Mouse (Mus musculus) kidney, adult 11 months (tissue): Measurements from ENCODE around the gene Lnpep.

Source experiments
- DNase-seq: peaks from one replicate; pipeline ENCODE4 v3.0.0; 2022

Gene Lnpep

DNA sequence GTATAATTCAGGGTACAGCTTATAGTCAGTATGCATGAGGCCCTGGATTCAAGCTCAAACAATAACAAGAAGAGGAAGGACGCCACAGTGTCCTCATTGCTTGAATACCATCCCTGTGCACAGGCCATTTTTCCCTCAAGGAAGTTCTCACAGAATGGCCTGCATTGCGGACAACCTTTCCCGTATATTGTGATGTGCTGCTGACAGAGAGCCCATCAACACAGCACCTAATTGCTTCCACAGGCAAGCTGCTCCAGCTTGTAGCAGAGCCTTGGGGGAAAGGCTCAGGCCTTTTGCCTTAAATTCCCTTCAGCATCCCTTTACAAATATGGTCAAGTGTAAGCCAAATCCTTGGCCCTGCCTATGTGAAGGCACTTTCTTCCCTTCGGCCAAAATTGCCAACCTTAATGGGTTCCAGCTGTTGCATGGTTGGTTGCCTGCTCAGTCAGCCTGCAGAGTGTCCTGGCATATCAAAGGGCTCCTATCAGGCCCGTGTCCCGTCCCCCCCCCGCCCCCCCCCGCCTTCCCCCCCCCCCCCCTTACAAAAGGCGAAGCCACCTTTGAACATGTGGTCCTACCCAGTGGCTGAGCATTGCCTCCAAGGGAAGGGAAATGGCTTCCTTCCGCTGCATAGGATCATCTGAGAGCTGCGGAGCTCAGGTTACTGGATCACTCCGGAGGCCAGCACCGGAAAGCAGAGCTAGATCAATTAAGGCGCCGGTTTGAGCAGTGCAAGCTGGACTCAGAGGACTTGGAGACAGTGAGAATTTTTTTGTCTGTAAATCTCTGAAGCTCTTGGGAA, 133.8 kb downstream of the Lnpep start:
- peak; percentile 10 for DNase-seq

DNA sequence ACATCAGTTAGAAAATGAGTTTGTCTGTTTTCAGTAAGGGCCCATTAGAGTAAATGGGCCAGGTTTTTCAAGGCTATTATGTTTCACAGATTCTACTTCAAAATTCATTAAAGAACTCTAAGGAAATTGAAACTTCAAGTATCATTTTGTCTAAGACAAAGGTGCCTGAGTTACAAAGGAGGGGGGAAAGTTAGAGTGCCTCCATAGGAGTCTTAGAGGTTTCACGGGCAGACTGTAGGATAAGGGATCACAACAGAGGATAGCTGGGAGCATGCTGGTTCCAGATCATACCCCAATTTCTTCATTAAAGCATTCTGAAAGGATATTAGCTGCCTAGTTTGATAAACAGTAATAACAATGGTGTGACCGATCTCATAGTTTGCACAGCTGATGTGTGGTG, 139.1 kb downstream of the Lnpep start:
- DNase-seq: no peak
